Comparison of ENCODE assay signal across 8 mouse cellular contexts in genomic region chr5:92381550-92382348, GRCm38 (mm10). TPM values are rescaled to one million over a fixed set of nuclear protein-coding genes. Genes with fewer than 3 reads are reported as not detected.
DNase-seq lines count a peak whose midpoint lies in the region; ATAC-seq and TF ChIP-seq lines count a peak whose summit lies in the region.

No protein-coding gene starts in this region.

- H3K9ac ChIP-seq in ES-Bruce4 (ENCODE audit: low read depth, poor library complexity, severe bottlenecking), result no peak overlapping the region
- no peak overlapping the region for H3K9ac ChIP-seq in forebrain, embryonic 11.5 days (ENCODE audit: low read length)
- H3K9ac ChIP-seq in lung, embryonic 14.5 days, result no peak overlapping the region

- TF ChIP-seq EP300 in ES-Bruce4 (IDR thresholded peaks at IDR 0.05; ENCODE audit: insufficient read depth, low read depth, low read length), result no peak

- no peak overlapping the region for H3K4me3 ChIP-seq in ES-Bruce4 (ENCODE audit: low read depth, low read length)
- H3K4me3 ChIP-seq in brown adipose tissue, adult 24 weeks (ENCODE audit: insufficient read depth, low read depth, low read length), result no peak overlapping the region
- no peak overlapping the region for H3K4me3 ChIP-seq in forebrain, embryonic 11.5 days (ENCODE audit: low read depth, low read length)
- no peak overlapping the region for H3K4me3 ChIP-seq in lung, embryonic 14.5 days (ENCODE audit: low read depth, low read length)

- TF ChIP-seq CTCF in ES-Bruce4 (IDR thresholded peaks at IDR 0.05; ENCODE audit: low read depth, low read length), result peak; percentile 2
- peak; percentile 84 for TF ChIP-seq CTCF in lung, embryonic 14.5 days (IDR thresholded peaks at IDR 0.05; ENCODE audit: low read depth)

- TF ChIP-seq POLR2A in ES-Bruce4 (IDR thresholded peaks at IDR 0.05; ENCODE audit: insufficient read depth, low read length), result no peak

- no peaks in the 10 kb centered on the region for H3K4me1 ChIP-seq in ES-Bruce4 (ENCODE audit: control insufficient read depth, insufficient read depth, low read length)
- H3K4me1 ChIP-seq in brown adipose tissue, adult 24 weeks (ENCODE audit: control insufficient read depth, insufficient read depth, insufficient read length, low read length), result peaks cover 6% of the 10 kb centered on the region
- peaks cover 6% of the 10 kb centered on the region; the same call in 1 of the 2 replicates for H3K4me1 ChIP-seq in forebrain, embryonic 11.5 days (replicated peaks; ENCODE audit: control insufficient read depth, insufficient read depth, low read length)
- H3K4me1 ChIP-seq in lung, embryonic 14.5 days (ENCODE audit: insufficient read depth), result no peaks in the 10 kb centered on the region

- no peak overlapping the region for H3K4me2 ChIP-seq in forebrain, embryonic 11.5 days (ENCODE audit: low read depth, low read length, severe bottlenecking)
- no peak overlapping the region for H3K4me2 ChIP-seq in lung, embryonic 14.5 days

- no peak overlapping the region for H3K27ac ChIP-seq in ES-Bruce4 (ENCODE audit: insufficient read depth, low read length)
- 0 out of 2 replicates have a peak overlapping the region, but pooled peaks have one; percentile 24 for H3K27ac ChIP-seq in brown adipose tissue, adult 24 weeks (replicated peaks; ENCODE audit: low read depth, low read length)
- no peak overlapping the region for H3K27ac ChIP-seq in forebrain, embryonic 11.5 days (ENCODE audit: low read depth, low read length)
- no peak overlapping the region for H3K27ac ChIP-seq in lung, embryonic 14.5 days (ENCODE audit: low read depth)

- no peaks in the 10 kb centered on the region for H3K27me3 ChIP-seq in ES-Bruce4 (ENCODE audit: control insufficient read depth, insufficient read depth, low read length, poor library complexity, severe bottlenecking)
- H3K27me3 ChIP-seq in forebrain, embryonic 11.5 days (ENCODE audit: control insufficient read depth, insufficient read depth, low read length), result no peaks in the 10 kb centered on the region
- no peaks in the 10 kb centered on the region for H3K27me3 ChIP-seq in lung, embryonic 14.5 days (ENCODE audit: insufficient read depth, low read length)

- DNase-seq in forebrain, embryonic 11.5 days (ENCODE audit: low spot score), result peak; percentile 74
- DNase-seq in heart, postnatal 4 days, result peak; percentile 87
- DNase-seq in layer of hippocampus, adult 18-20 months (ENCODE audit: low spot score in 2 of 2), result peak; percentile 68 to 94
- DNase-seq in lung, embryonic 14.5 days, result peak; percentile 96
- DNase-seq in ovary, postnatal 36 days (ENCODE audit: low spot score), result peak; percentile 53
- peak; percentile 80 for DNase-seq in thymus, postnatal 14 days

- no peaks in the 10 kb centered on the region for H3K9me3 ChIP-seq in ES-Bruce4 (replicated peaks; ENCODE audit: control insufficient read depth, insufficient read depth, low read length, poor library complexity, severe bottlenecking)
- H3K9me3 ChIP-seq in forebrain, embryonic 11.5 days (ENCODE audit: control insufficient read depth, low read length), result no peaks in the 10 kb centered on the region
- H3K9me3 ChIP-seq in lung, embryonic 14.5 days (ENCODE audit: low read depth, low read length), result no peaks in the 10 kb centered on the region

- WGBS in forebrain, embryonic 11.5 days, result 40% methylated on average over 12 of the region's 12 CpGs
- 33% methylated on average over 12 of the region's 12 CpGs for WGBS in lung, embryonic 14.5 days

- peak; percentile 77 for ATAC-seq in forebrain, embryonic 11.5 days (replicated peaks; ENCODE audit: low FRiP score)
- peak; percentile 68; the same call in 1 of the 2 replicates for ATAC-seq in lung, embryonic 14.5 days (ENCODE audit: insufficient read depth)

- no peaks in the 10 kb centered on the region for H3K36me3 ChIP-seq in ES-Bruce4 (ENCODE audit: control insufficient read depth, insufficient read depth, low read length, poor library complexity, severe bottlenecking)
- no peaks in the 10 kb centered on the region for H3K36me3 ChIP-seq in forebrain, embryonic 11.5 days (ENCODE audit: control insufficient read depth, insufficient read depth, low read length)
- no peaks in the 10 kb centered on the region for H3K36me3 ChIP-seq in lung, embryonic 14.5 days (ENCODE audit: insufficient read depth)

RNA-seq across cellular contexts. Expression of gene Cxcl10, which starts 33.1 kb away (rescaled TPM):
- 9.3 and 11.7 TPM in 2 replicates for polyA plus RNA-seq in ES-Bruce4 (2011; ENCODE audit: insufficient read depth, insufficient read length, low read depth, missing spikeins)
- polyA plus RNA-seq in brown adipose tissue, adult 24 weeks (2012; ENCODE audit: insufficient read depth, insufficient read length, missing spikeins), result 2.7 TPM in 1 of 2 replicates, not detected in the other
- polyA plus RNA-seq in forebrain, embryonic 11.5 days (2014; fragmentation: Nextera tagmentation; extraction: Ambion mirVana), result 0.23 TPM in 1 of 2 replicates, not detected in the other
- under 1 TPM in 1 of 2 experiments, not detected in 1; 0.47 TPM for total RNA-seq in heart, postnatal 4 days (2021)
- total RNA-seq in layer of hippocampus, adult 18-20 months (2021), result not detected
- not detected in 2 replicates for polyA plus RNA-seq in lung, embryonic 14.5 days (2014; fragmentation: Nextera tagmentation; extraction: Ambion mirVana)

RNA-seq across cellular contexts. Expression of gene Art3, which starts 50.1 kb away (rescaled TPM):
- not detected in 2 replicates for polyA plus RNA-seq in ES-Bruce4 (2011; ENCODE audit: insufficient read depth, insufficient read length, low read depth, missing spikeins)
- 163 and 220 TPM in 2 replicates for polyA plus RNA-seq in brown adipose tissue, adult 24 weeks (2012; ENCODE audit: insufficient read depth, insufficient read length, missing spikeins)
- 0.75 and 1.0 TPM in 2 replicates for polyA plus RNA-seq in forebrain, embryonic 11.5 days (2014; fragmentation: Nextera tagmentation; extraction: Ambion mirVana)
- 100 to 1,000 TPM; 284 to 319 TPM for total RNA-seq in heart, postnatal 4 days (2021)
- total RNA-seq in layer of hippocampus, adult 18-20 months (2021), result 1 to 10 TPM; 2.2 to 4.2 TPM
- 1.4 and 5.4 TPM in 2 replicates for polyA plus RNA-seq in lung, embryonic 14.5 days (2014; fragmentation: Nextera tagmentation; extraction: Ambion mirVana)

RNA-seq across cellular contexts. Expression of gene Nup54, which starts 53.3 kb away (rescaled TPM):
- polyA plus RNA-seq in ES-Bruce4 (2011; ENCODE audit: insufficient read depth, insufficient read length, low read depth, missing spikeins), result 99.7 and 109 TPM in 2 replicates
- 20.3 and 20.9 TPM in 2 replicates for polyA plus RNA-seq in brown adipose tissue, adult 24 weeks (2012; ENCODE audit: insufficient read depth, insufficient read length, missing spikeins)
- 65.9 and 70.5 TPM in 2 replicates for polyA plus RNA-seq in forebrain, embryonic 11.5 days (2014; fragmentation: Nextera tagmentation; extraction: Ambion mirVana)
- total RNA-seq in heart, postnatal 4 days (2021), result 10 to 100 TPM; 29.0 to 29.2 TPM
- 10 to 100 TPM; 29.6 to 32.0 TPM for total RNA-seq in layer of hippocampus, adult 18-20 months (2021)
- polyA plus RNA-seq in lung, embryonic 14.5 days (2014; fragmentation: Nextera tagmentation; extraction: Ambion mirVana), result 57.8 and 61.9 TPM in 2 replicates

RNA-seq across cellular contexts. Expression of gene Cxcl9, which starts 53.9 kb away (rescaled TPM):
- polyA plus RNA-seq in ES-Bruce4 (2011; ENCODE audit: insufficient read depth, insufficient read length, low read depth, missing spikeins), result not detected in 2 replicates
- polyA plus RNA-seq in brown adipose tissue, adult 24 weeks (2012; ENCODE audit: insufficient read depth, insufficient read length, missing spikeins), result 15.5 and 47.1 TPM in 2 replicates
- not detected in 2 replicates for polyA plus RNA-seq in forebrain, embryonic 11.5 days (2014; fragmentation: Nextera tagmentation; extraction: Ambion mirVana)
- total RNA-seq in heart, postnatal 4 days (2021), result under 1 TPM; 0.26 to 0.74 TPM
- total RNA-seq in layer of hippocampus, adult 18-20 months (2021), result not detected
- polyA plus RNA-seq in lung, embryonic 14.5 days (2014; fragmentation: Nextera tagmentation; extraction: Ambion mirVana), result 0.43 TPM in 1 of 2 replicates, not detected in the other

Comparison
In these comparisons a context has a peak if more than half of its experiments do, and no peak if none do; other contexts are left out.
1. RNA of gene Art3, which starts 50.1 kb away (polyA plus RNA-seq): 163 to 220 TPM in brown adipose tissue, adult 24 weeks; 1.4 to 5.4 TPM in lung, embryonic 14.5 days, 0.75 to 1.0 TPM in forebrain, embryonic 11.5 days and not detected in ES-Bruce4; every median in the first group is over 10 times any median in the second.
2. Peak in every context shown above with its lines, with median percentiles within 50 percentile points of each other: DNase-seq.